Comparison of ENCODE assay signal across 8 mouse cellular contexts in genomic region chr10:93889976-93890375, GRCm38 (mm10). TPM values are rescaled to one million over a fixed set of nuclear protein-coding genes. Genes with fewer than 3 reads are reported as not detected.
DNase-seq lines count a peak whose midpoint lies in the region; ATAC-seq and TF ChIP-seq lines count a peak whose summit lies in the region.

No protein-coding gene starts in this region.

- H3K79me3 ChIP-seq in C2C12 (ENCODE audit: low read depth): peaks cover 42% of the 10 kb centered on the region

- no peaks in the 10 kb centered on the region for H3K9me3 ChIP-seq in embryonic facial prominence, embryonic 12.5 days
- H3K9me3 ChIP-seq in hindbrain, embryonic 16.5 days (ENCODE audit: control insufficient read depth, low read length): no peaks in the 10 kb centered on the region
- H3K9me3 ChIP-seq in liver, embryonic 13.5 days (replicated peaks): no peaks in the 10 kb centered on the region
- H3K9me3 ChIP-seq in stomach, embryonic 14.5 days (ENCODE audit: control insufficient read depth, low read depth, low read length): no peaks in the 10 kb centered on the region

- H3K4me2 ChIP-seq in embryonic facial prominence, embryonic 12.5 days (replicated peaks): peak overlapping the region; percentile 80
- peak overlapping the region; percentile 80 for H3K4me2 ChIP-seq in hindbrain, embryonic 16.5 days (ENCODE audit: low read length)
- peak overlapping the region; percentile 88 for H3K4me2 ChIP-seq in liver, embryonic 13.5 days
- H3K4me2 ChIP-seq in stomach, embryonic 14.5 days (replicated peaks; ENCODE audit: low read depth, low read length): peak overlapping the region; percentile 94

- H3K27ac ChIP-seq in embryonic facial prominence, embryonic 12.5 days: peak overlapping the region; percentile 89
- peak overlapping the region; percentile 88 for H3K27ac ChIP-seq in hindbrain, embryonic 16.5 days (ENCODE audit: low read depth, low read length)
- H3K27ac ChIP-seq in liver, embryonic 13.5 days: peak overlapping the region; percentile 97
- H3K27ac ChIP-seq in stomach, embryonic 14.5 days (ENCODE audit: low read length): no peak overlapping the region

- H3ac ChIP-seq in C2C12 (ENCODE audit: control insufficient read depth, insufficient read length, low read depth): peak overlapping the region; percentile 67

- TF ChIP-seq CTCF in C2C12 (IDR thresholded peaks at IDR 0.05; ENCODE audit: control insufficient read depth, insufficient read depth, insufficient read length): no peak

- peaks cover 7% of the 10 kb centered on the region for H3K4me1 ChIP-seq in embryonic facial prominence, embryonic 12.5 days
- H3K4me1 ChIP-seq in hindbrain, embryonic 16.5 days (ENCODE audit: control insufficient read depth, insufficient read depth, low read depth, low read length): peaks cover 8% of the 10 kb centered on the region
- peaks cover 81% of the 10 kb centered on the region for H3K4me1 ChIP-seq in liver, embryonic 13.5 days (replicated peaks)
- peaks cover 5% of the 10 kb centered on the region; the same call in 1 of the 2 replicates for H3K4me1 ChIP-seq in stomach, embryonic 14.5 days (ENCODE audit: control insufficient read depth, insufficient read depth, low read length)

- H3K4me3 ChIP-seq in C2C12 (ENCODE audit: insufficient read depth, poor library complexity, severe bottlenecking): peak overlapping the region; percentile 96
- peak overlapping the region; percentile 96 for H3K4me3 ChIP-seq in embryonic facial prominence, embryonic 12.5 days
- H3K4me3 ChIP-seq in hindbrain, embryonic 16.5 days (ENCODE audit: low read length): peak overlapping the region; percentile 92
- H3K4me3 ChIP-seq in liver, embryonic 13.5 days (replicated peaks): peak overlapping the region; percentile 97
- H3K4me3 ChIP-seq in stomach, embryonic 14.5 days (ENCODE audit: low read depth, low read length): peak overlapping the region; percentile 97

- no peak for ATAC-seq in embryonic facial prominence, embryonic 12.5 days (ENCODE audit: insufficient number of reproducible peaks, insufficient read depth, low FRiP score, low TSS enrichment)
- ATAC-seq in hindbrain, embryonic 16.5 days: peak; percentile 5
- no peak for ATAC-seq in liver, embryonic 13.5 days (ENCODE audit: low read depth)
- ATAC-seq in stomach, embryonic 14.5 days (ENCODE audit: insufficient number of reproducible peaks, insufficient read depth, low FRiP score, low read depth): peak; percentile 4; the same call in 1 of the 2 replicates

- DNase-seq in heart, adult 8-10 months (ENCODE audit: low spot score): peak; percentile 9
- DNase-seq in heart, adult 9 months (ENCODE audit: low spot score in 2 of 2): no peak
- DNase-seq in liver, embryonic 13.5 days: no peak
- no peak for DNase-seq in embryo, embryonic 11 days

- H3K36me3 ChIP-seq in C2C12 (ENCODE audit: control insufficient read depth, insufficient read depth): peaks cover 22% of the 10 kb centered on the region
- H3K36me3 ChIP-seq in embryonic facial prominence, embryonic 12.5 days: peaks cover 19% of the 10 kb centered on the region
- peaks cover 7% of the 10 kb centered on the region for H3K36me3 ChIP-seq in hindbrain, embryonic 16.5 days (ENCODE audit: control insufficient read depth, insufficient read depth, low read length)
- peaks cover 30% of the 10 kb centered on the region for H3K36me3 ChIP-seq in liver, embryonic 13.5 days
- H3K36me3 ChIP-seq in stomach, embryonic 14.5 days (ENCODE audit: control insufficient read depth, insufficient read depth, low read length): peaks cover 18% of the 10 kb centered on the region; the same call in 1 of the 2 replicates

- peaks cover 46% of the 10 kb centered on the region for H3K79me2 ChIP-seq in C2C12 (ENCODE audit: control insufficient read depth, insufficient read depth)

- H3K27me3 ChIP-seq in C2C12 (ENCODE audit: control insufficient read depth, insufficient read depth, insufficient read length): no peaks in the 10 kb centered on the region
- H3K27me3 ChIP-seq in embryonic facial prominence, embryonic 12.5 days: no peaks in the 10 kb centered on the region
- no peaks in the 10 kb centered on the region for H3K27me3 ChIP-seq in hindbrain, embryonic 16.5 days (replicated peaks; ENCODE audit: control insufficient read depth, insufficient read depth, low read length)
- H3K27me3 ChIP-seq in liver, embryonic 13.5 days: no peaks in the 10 kb centered on the region
- no peaks in the 10 kb centered on the region for H3K27me3 ChIP-seq in stomach, embryonic 14.5 days (ENCODE audit: control insufficient read depth, insufficient read depth, low read length)

- WGBS in embryonic facial prominence, embryonic 12.5 days: 1% methylated on average over 22 of the region's 22 CpGs
- WGBS in hindbrain, embryonic 16.5 days: under 1% methylated on average over 22 of the region's 22 CpGs
- 2% methylated on average over 22 of the region's 22 CpGs for WGBS in liver, embryonic 13.5 days (ENCODE audit: insufficient replicate concordance)
- WGBS in stomach, embryonic 14.5 days: under 1% methylated on average over 22 of the region's 22 CpGs

- peak overlapping the region; percentile 95 for H3K9ac ChIP-seq in embryonic facial prominence, embryonic 12.5 days
- H3K9ac ChIP-seq in hindbrain, embryonic 16.5 days (ENCODE audit: low read depth, low read length): peak overlapping the region; percentile 92
- H3K9ac ChIP-seq in liver, embryonic 13.5 days: peak overlapping the region; percentile 99
- peak overlapping the region; percentile 92 for H3K9ac ChIP-seq in stomach, embryonic 14.5 days (replicated peaks; ENCODE audit: low read depth, low read length)

TF ChIP-seq in C2C12, 6 proteins besides CTCF, POLR2A, EP300 and RAD21:
- TF ChIP-seq USF1 (IDR thresholded peaks at IDR 0.05; ENCODE audit: low read depth) (no peak), MYOD1 (IDR thresholded peaks at IDR 0.05; ENCODE audit: control insufficient read depth, insufficient read length, low read depth) (no peak), MYOG (IDR thresholded peaks at IDR 0.05; ENCODE audit: control insufficient read depth, extremely low read depth, insufficient read length) (no peak), CEBPB (IDR thresholded peaks at IDR 0.05; ENCODE audit: low read depth) (no peak)

RNA-seq across cellular contexts. Expression of gene Metap2, which starts 6.9 kb away (rescaled TPM):
- total RNA-seq in heart, adult 8-10 months (2022): 100 to 1,000 TPM in 2 of 4 experiments, 10 to 100 TPM in 2; 90.8 to 130 (median 107) TPM
- 205 TPM for polyA plus RNA-seq in C2C12 (2012; fragmentation: generic; extraction: Trizol)
- polyA plus RNA-seq in embryonic facial prominence, embryonic 12.5 days (2016; fragmentation: Nextera tagmentation; extraction: Ambion mirVana): 184 and 201 TPM in 2 replicates
- 138 and 152 TPM in 2 replicates for polyA plus RNA-seq in hindbrain, embryonic 16.5 days (2015; fragmentation: Nextera tagmentation; extraction: Ambion mirVana)
- polyA plus RNA-seq in liver, embryonic 13.5 days (2015; fragmentation: Nextera tagmentation; extraction: Ambion mirVana): 249 and 304 TPM in 2 replicates
- 184 and 191 TPM in 2 replicates for polyA plus RNA-seq in stomach, embryonic 14.5 days (2014; fragmentation: Nextera tagmentation; extraction: Ambion mirVana)

RNA-seq across cellular contexts. Expression of gene Usp44, which starts 58.6 kb away (rescaled TPM):
- total RNA-seq in heart, adult 8-10 months (2022): not detected
- polyA plus RNA-seq in C2C12 (2012; fragmentation: generic; extraction: Trizol): 0.37 TPM
- 2.1 and 2.5 TPM in 2 replicates for polyA plus RNA-seq in embryonic facial prominence, embryonic 12.5 days (2016; fragmentation: Nextera tagmentation; extraction: Ambion mirVana)
- polyA plus RNA-seq in hindbrain, embryonic 16.5 days (2015; fragmentation: Nextera tagmentation; extraction: Ambion mirVana): 0.27 and 0.29 TPM in 2 replicates
- polyA plus RNA-seq in liver, embryonic 13.5 days (2015; fragmentation: Nextera tagmentation; extraction: Ambion mirVana): 2.4 and 2.7 TPM in 2 replicates
- 0.27 and 0.61 TPM in 2 replicates for polyA plus RNA-seq in stomach, embryonic 14.5 days (2014; fragmentation: Nextera tagmentation; extraction: Ambion mirVana)

Comparison
In these comparisons a context has a peak if more than half of its experiments do, and no peak if none do; other contexts are left out.
1. ATAC-seq: peak in hindbrain, embryonic 16.5 days (single experiment) and stomach, embryonic 14.5 days (single experiment); none in embryonic facial prominence, embryonic 12.5 days (single experiment) and liver, embryonic 13.5 days (single experiment).
2. Peak in every context shown above with its lines, with median percentiles within 50 percentile points of each other: H3K4me3 ChIP-seq, H3K4me2 ChIP-seq and H3K9ac ChIP-seq.